Mouse (Mus musculus) ovary, postnatal 36 days (tissue): ENCODE measurements around the gene Robo2.
A peak's percentile ranks its signal among the peaks of the same experiment; 100 is the strongest.
"Not testable (repeated sequence)": the region's sequence is repeated elsewhere in the genome, so short reads cannot be mapped to it uniquely, and the experiment has no call there.

Experiments used
- DNase-seq: peaks from one replicate; pipeline ENCODE4 v3.0.0; 2022; ENCODE audit warnings: low spot score, mixed read lengths

Robo2 gene

GRCm38 (mm10) chr16:74061951-74062350 is 349.7 kb downstream of the Robo2 start:
- DNase-seq, result no peak

GRCm38 (mm10) chr16:74061479-74061878 is 350.1 kb downstream of the Robo2 start:
- DNase-seq, result no peak

GRCm38 (mm10) chr16:74056886-74057285 is 354.7 kb downstream of the Robo2 start:
- DNase-seq, result no peak

- no peak for DNase-seq
These were observed 355.4 kb downstream of the Robo2 start for GRCm38 (mm10) chr16:74056210-74056609.

- peak; percentile 7 for DNase-seq
These were observed 356.4 kb downstream of the Robo2 start for GRCm38 (mm10) chr16:74055061-74055751.

- DNase-seq, result no peak
These were observed 362.2 kb downstream of the Robo2 start for GRCm38 (mm10) chr16:74049467-74049866.

- DNase-seq, result no peak
These were observed 362.6 kb downstream of the Robo2 start for GRCm38 (mm10) chr16:74048980-74049379.

- DNase-seq, result no peak
These were observed 364.4 kb downstream of the Robo2 start for GRCm38 (mm10) chr16:74047232-74047631.

- not testable (repeated sequence) for DNase-seq
These were observed 370.8 kb downstream of the Robo2 start for GRCm38 (mm10) chr16:74040797-74041196.

GRCm38 (mm10) chr16:74027822-74028221 is 383.8 kb downstream of the Robo2 start:
- no peak for DNase-seq

- DNase-seq, result no peak
These were observed 389.2 kb downstream of the Robo2 start for GRCm38 (mm10) chr16:74022281-74022978.

- no peak for DNase-seq
These were observed 405.9 kb downstream of the Robo2 start for GRCm38 (mm10) chr16:74005767-74006166.

- DNase-seq, result no peak
These were observed 410.3 kb downstream of the Robo2 start for GRCm38 (mm10) chr16:74001331-74001730.

GRCm38 (mm10) chr16:73991212-73991611 is 420.4 kb downstream of the Robo2 start:
- no peak for DNase-seq

- DNase-seq, result no peak
These were observed 442.1 kb downstream of the Robo2 start for GRCm38 (mm10) chr16:73969573-73969972.

- no peak for DNase-seq
These were observed 447.2 kb downstream of the Robo2 start for GRCm38 (mm10) chr16:73964366-73964926.

GRCm38 (mm10) chr16:73959479-73959970 is 452.1 kb downstream of the Robo2 start:
- DNase-seq, result no peak

- no peak for DNase-seq
These were observed 453.1 kb downstream of the Robo2 start for GRCm38 (mm10) chr16:73958524-73958846.

GRCm38 (mm10) chr16:73957675-73958523 is 453.7 kb downstream of the Robo2 start:
- no peak for DNase-seq

GRCm38 (mm10) chr16:73946171-73946570 is 465.5 kb downstream of the Robo2 start:
- no peak for DNase-seq

GRCm38 (mm10) chr16:73940211-73940541 is 471.4 kb downstream of the Robo2 start:
- DNase-seq, result no peak

GRCm38 (mm10) chr16:73939423-73940210 is 472.0 kb downstream of the Robo2 start:
- DNase-seq, result no peak
